Mouse (Mus musculus) embryonic facial prominence, embryonic 14.5 days (tissue): ENCODE measurements at regions not wholly inside any gene's neighbourhood (a gene's known extent, or its start where the extent isn't known, plus 50 kb on each side); places are given as distances from the start of the nearest gene placed in this dataset.

Source experiments
- ATAC-seq: fragments of 200-750 bp; cut with Nextera tagmentation; 2 replicates; pipeline ENCODE4 v1.8.0; 2017; ENCODE audit warnings: low read depth, moderate number of reproducible peaks, moderate TSS enrichment
- DNase-seq: peaks from one replicate; pipeline ENCODE4 v3.0.0-alpha.2; 2015; ENCODE audit warnings: low spot score
- H3K27ac ChIP-seq: fragments of 300-500 bp; sonication (generic); replicated peaks from 2 replicates; pipeline ENCODE4 v1.5.1; 2014; ENCODE audit warnings: low read depth, mild to moderate bottlenecking, low read length, moderate library complexity
- H3K27me3 ChIP-seq: fragments of 300-500 bp; sonication (generic); replicated peaks from 2 replicates; pipeline ENCODE4 v1.6.1; 2014; ENCODE audit warnings: low read length; ENCODE audit not compliant: control insufficient read depth, insufficient read depth
- H3K36me3 ChIP-seq: fragments of 300-500 bp; sonication (generic); 2 replicates; pipeline ENCODE4 v1.6.1; 2014; ENCODE audit warnings: low read length, mixed read lengths; ENCODE audit not compliant: control insufficient read depth, insufficient read depth
- H3K4me1 ChIP-seq: fragments of 300-500 bp; sonication (generic); 2 replicates; pipeline ENCODE4 v1.6.1; 2014; ENCODE audit warnings: antibody characterized with exemption, low read length; ENCODE audit not compliant: control insufficient read depth, insufficient read depth
- H3K4me2 ChIP-seq: fragments of 300-500 bp; sonication (generic); 2 replicates; pipeline ENCODE4 v1.6.1; 2014; ENCODE audit warnings: low read depth, mild to moderate bottlenecking, low read length, moderate library complexity, mixed read lengths
- H3K4me3 ChIP-seq: fragments of 300-500 bp; sonication (generic); 2 replicates; pipeline ENCODE4 v1.5.1; 2014; ENCODE audit warnings: low read depth, mild to moderate bottlenecking, low read length
- H3K9ac ChIP-seq: fragments of 300-500 bp; sonication (generic); 2 replicates; pipeline ENCODE4 v1.6.1; 2014; ENCODE audit warnings: low read depth, mild to moderate bottlenecking, low read length, moderate library complexity, mixed read lengths
- H3K9me3 ChIP-seq: fragments of 300-500 bp; sonication (generic); 2 replicates; pipeline ENCODE4 v1.6.1; 2016; ENCODE audit warnings: low read length; ENCODE audit not compliant: control insufficient read depth
- WGBS: fragments of 180-500 bp; shearing (Covaris S2); extraction: QIAGEN DNeasy Blood & Tissue Kit; methylation state at CpG from one replicate; pipeline ENCODE4 v1.1.7; 2014; 5-methylcytosine and 5-hydroxymethylcytosine counted together

- H3K36me3 ChIP-seq: no peaks in the 10 kb centered on the region
- no peaks in the 10 kb centered on the region for H3K4me1 ChIP-seq
- peak; percentile 67 for DNase-seq
- peak; percentile 53 for ATAC-seq
- H3K4me3 ChIP-seq: no peak overlapping the region
- no peak overlapping the region for H3K9ac ChIP-seq
- WGBS: 70% methylated on average over 3 of the region's 3 CpGs
- H3K9me3 ChIP-seq: no peaks in the 10 kb centered on the region
- H3K27me3 ChIP-seq: no peaks in the 10 kb centered on the region
- no peak overlapping the region for H3K27ac ChIP-seq
- H3K4me2 ChIP-seq: no peak overlapping the region
These were observed 268.5 kb downstream of the Ccdc91 start for GRCm38 (mm10) chr6:147744081-147744480.

GRCm38 (mm10) chr6:147745690-147746089, 270.1 kb downstream of the Ccdc91 start:
- H3K27me3 ChIP-seq: no peaks in the 10 kb centered on the region
- H3K36me3 ChIP-seq: no peaks in the 10 kb centered on the region
- no peak overlapping the region for H3K27ac ChIP-seq
- H3K9me3 ChIP-seq: no peaks in the 10 kb centered on the region
- H3K4me2 ChIP-seq: no peak overlapping the region
- ATAC-seq: no peak
- 76% methylated on average over 2 of the region's 2 CpGs for WGBS
- H3K9ac ChIP-seq: no peak overlapping the region
- DNase-seq: no peak
- no peak overlapping the region for H3K4me3 ChIP-seq
- H3K4me1 ChIP-seq: no peaks in the 10 kb centered on the region

- no peak for DNase-seq
- no peak overlapping the region for H3K4me2 ChIP-seq
- H3K4me3 ChIP-seq: no peak overlapping the region
- no peak for ATAC-seq
- no peaks in the 10 kb centered on the region for H3K27me3 ChIP-seq
- no peak overlapping the region for H3K27ac ChIP-seq
- no peaks in the 10 kb centered on the region for H3K9me3 ChIP-seq
- no peak overlapping the region for H3K9ac ChIP-seq
- no peaks in the 10 kb centered on the region for H3K4me1 ChIP-seq
- no peaks in the 10 kb centered on the region for H3K36me3 ChIP-seq
These were observed 272.3 kb downstream of the Ccdc91 start for GRCm38 (mm10) chr6:147747945-147748344.

DNA sequence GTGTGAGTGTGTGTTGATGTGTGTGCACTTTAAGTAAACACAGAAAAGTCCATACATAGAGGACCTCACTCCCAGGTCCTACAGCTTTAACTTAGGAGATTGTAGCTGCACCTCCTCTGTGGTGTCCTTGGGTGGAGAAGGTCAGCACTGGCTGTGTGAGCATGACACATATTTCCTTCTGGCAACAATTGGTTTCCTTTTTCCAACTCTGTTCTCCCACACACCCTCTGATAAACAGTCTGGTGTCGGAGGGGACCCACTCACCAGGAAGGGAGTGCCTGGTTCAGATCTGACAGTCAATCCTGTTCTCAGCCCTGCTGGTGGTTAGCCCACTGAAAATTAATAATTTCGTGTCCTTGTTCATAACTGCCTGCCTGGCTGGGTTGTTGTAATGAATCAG, 276.7 kb downstream of the Ccdc91 start:
- no peaks in the 10 kb centered on the region for H3K9me3 ChIP-seq
- H3K27me3 ChIP-seq: no peaks in the 10 kb centered on the region
- ATAC-seq: no peak
- no peak overlapping the region for H3K27ac ChIP-seq
- no peak overlapping the region for H3K4me3 ChIP-seq
- no peak overlapping the region for H3K9ac ChIP-seq
- no peak overlapping the region for H3K4me2 ChIP-seq
- H3K4me1 ChIP-seq: no peaks in the 10 kb centered on the region; the same call in 1 of the 2 replicates
- no peak for DNase-seq
- 70% methylated on average over 2 of the region's 2 CpGs for WGBS
- no peaks in the 10 kb centered on the region for H3K36me3 ChIP-seq

- no peak overlapping the region for H3K27ac ChIP-seq
- H3K4me1 ChIP-seq: no peaks in the 10 kb centered on the region; the same call in 1 of the 2 replicates
- H3K36me3 ChIP-seq: no peaks in the 10 kb centered on the region
- WGBS: 88% methylated on average over 2 of the region's 2 CpGs
- no peaks in the 10 kb centered on the region for H3K9me3 ChIP-seq
- H3K4me2 ChIP-seq: no peak overlapping the region
- H3K4me3 ChIP-seq: no peak overlapping the region
- no peak overlapping the region for H3K9ac ChIP-seq
- ATAC-seq (no peak), DNase-seq (no peak)
- no peaks in the 10 kb centered on the region for H3K27me3 ChIP-seq
These were observed 278.2 kb downstream of the Ccdc91 start for GRCm38 (mm10) chr6:147753828-147754227.

- H3K27ac ChIP-seq: no peak overlapping the region
- no peak overlapping the region for H3K4me2 ChIP-seq
- H3K9me3 ChIP-seq: no peaks in the 10 kb centered on the region
- H3K36me3 ChIP-seq: no peaks in the 10 kb centered on the region
- no peaks in the 10 kb centered on the region; the same call in 1 of the 2 replicates for H3K4me1 ChIP-seq
- no peaks in the 10 kb centered on the region for H3K27me3 ChIP-seq
- H3K9ac ChIP-seq: no peak overlapping the region
- no peak overlapping the region for H3K4me3 ChIP-seq
- no peak for ATAC-seq
- WGBS: 50% methylated on average over 7 of the region's 7 CpGs
- DNase-seq: no peak
These were observed 280.3 kb downstream of the Ccdc91 start for GRCm38 (mm10) chr6:147755750-147756523.

DNA sequence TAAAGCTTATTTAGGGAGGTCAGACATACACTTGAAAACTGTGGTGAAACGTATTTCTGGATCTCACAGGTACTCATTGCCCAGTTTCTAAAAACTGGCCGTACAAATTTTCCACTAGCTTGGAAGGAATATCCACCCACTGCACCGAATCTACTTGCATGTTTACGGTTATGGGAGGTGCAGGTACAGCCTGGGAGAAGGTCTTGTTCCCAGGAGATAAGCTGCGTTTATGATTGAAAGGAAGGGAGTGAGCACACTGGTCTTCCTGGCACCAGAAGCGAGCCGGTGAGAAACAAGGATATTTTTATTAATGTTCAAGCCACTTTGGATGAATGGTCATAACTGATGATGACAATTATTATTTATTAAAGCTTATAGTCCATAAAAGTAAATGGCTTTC, 283.9 kb downstream of the Ccdc91 start:
- no peak overlapping the region for H3K4me3 ChIP-seq

GRCm38 (mm10) chr6:147760113-147760512, 284.5 kb downstream of the Ccdc91 start:
- H3K9me3 ChIP-seq: no peaks in the 10 kb centered on the region

More for the DNA sequence above, 283.9 kb downstream of the Ccdc91 start:
- 85% methylated on average over 7 of the region's 7 CpGs for WGBS
- Histone ChIP-seq H3K27ac (no peak overlapping the region), H3K9me3 (no peaks in the 10 kb centered on the region), H3K36me3 (no peaks in the 10 kb centered on the region), H3K4me1 (no peaks in the 10 kb centered on the region; the same call in 1 of the 2 replicates), H3K4me2 (no peak overlapping the region), H3K9ac (no peak overlapping the region), H3K27me3 (no peaks in the 10 kb centered on the region)
- no peak for ATAC-seq
- no peak for DNase-seq

GRCm38 (mm10) chr6:147765241-147765640, 281.8 kb upstream of the Far2 start:
- H3K36me3 ChIP-seq: no peaks in the 10 kb centered on the region
- no peak overlapping the region for H3K4me3 ChIP-seq
- no peaks in the 10 kb centered on the region for H3K27me3 ChIP-seq
- H3K4me2 ChIP-seq: no peak overlapping the region
- ATAC-seq: no peak
- H3K9ac ChIP-seq: no peak overlapping the region
- WGBS: 60% methylated on average over 1 of the region's 1 CpGs
- H3K9me3 ChIP-seq: no peaks in the 10 kb centered on the region
- H3K27ac ChIP-seq: no peak overlapping the region
- H3K4me1 ChIP-seq: no peaks in the 10 kb centered on the region
- DNase-seq: no peak

More at GRCm38 (mm10) chr6:147760113-147760512, 284.5 kb downstream of the Ccdc91 start:
- Histone ChIP-seq H3K9ac (no peak overlapping the region), H3K27ac (no peak overlapping the region), H3K27me3 (no peaks in the 10 kb centered on the region), H3K4me3 (no peak overlapping the region), H3K36me3 (no peaks in the 10 kb centered on the region), H3K4me2 (no peak overlapping the region), H3K4me1 (no peaks in the 10 kb centered on the region; the same call in 1 of the 2 replicates)
- DNase-seq: no peak
- 76% methylated on average over 2 of the region's 2 CpGs for WGBS
- ATAC-seq: no peak
